Comparison of ENCODE assay signal across 8 mouse cellular contexts in the genomic region with DNA sequence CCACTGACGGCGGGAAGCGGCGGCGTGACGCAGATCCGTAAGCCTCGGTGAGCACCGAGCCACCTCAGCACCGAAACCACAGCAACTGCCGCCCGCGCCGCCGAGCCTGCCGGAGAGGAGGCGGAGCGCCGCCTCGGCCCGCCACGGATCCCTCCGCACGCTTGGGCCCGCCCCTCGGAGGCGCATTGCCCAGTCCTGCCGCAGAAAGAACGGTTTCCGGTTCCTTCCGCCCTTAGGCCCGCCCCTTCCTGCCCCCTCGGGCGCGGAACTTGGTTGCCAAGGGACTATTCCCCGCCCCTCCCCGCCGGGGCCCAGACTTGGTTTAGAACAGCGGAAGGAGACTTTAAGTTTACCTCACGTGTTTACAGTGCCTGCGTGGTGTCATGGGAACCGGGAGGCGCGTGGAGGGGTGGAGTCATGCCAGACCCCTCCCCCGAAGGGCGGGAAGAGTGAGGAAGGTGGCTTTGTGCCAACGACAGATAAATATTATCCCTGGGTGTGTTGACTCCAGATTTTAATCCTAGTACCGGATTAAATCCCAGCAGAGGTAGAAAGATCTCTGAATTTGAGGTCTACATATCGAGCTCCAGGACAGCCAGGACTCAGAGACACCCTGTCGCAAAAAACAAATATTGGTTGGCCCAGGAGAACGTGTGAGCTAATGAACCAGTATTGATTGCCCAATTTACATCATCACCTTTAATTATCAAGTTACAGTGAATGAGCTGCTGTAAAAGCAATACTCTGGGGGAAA. TPM values are rescaled to one million over a fixed set of nuclear protein-coding genes. Genes with fewer than 3 reads are reported as not detected.
DNase-seq lines count a peak whose midpoint lies in the region; ATAC-seq and TF ChIP-seq lines count a peak whose summit lies in the region.

A gene (minus strand): TSS at position 184 of the 754 bp plus-strand sequence.

- H3ac ChIP-seq in C2C12 (ENCODE audit: control insufficient read depth, insufficient read length, low read depth) (peak within 1 kb of the TSS; percentile 86), myocyte (ENCODE audit: control insufficient read depth, insufficient read length) (peak within 1 kb of the TSS; percentile 61)

- peak within 1 kb of the TSS; percentile 93 for H3K27ac ChIP-seq in heart, embryonic 11.5 days (ENCODE audit: low read depth, low read length)
- peak within 1 kb of the TSS; percentile 85 for H3K27ac ChIP-seq in kidney, embryonic 16.5 days (ENCODE audit: low read length)
- peak within 1 kb of the TSS; percentile 89 for H3K27ac ChIP-seq in liver, adult 2 months (replicated peaks; ENCODE audit: insufficient read depth, low read depth, low read length)

- H3K27me3 ChIP-seq in C2C12 (ENCODE audit: control insufficient read depth, insufficient read depth, insufficient read length) (no peaks in the 10 kb centered on the region), myocyte (ENCODE audit: control insufficient read depth, insufficient read depth, insufficient read length) (no peaks in the 10 kb centered on the region)
- no peaks in the 10 kb centered on the region for H3K27me3 ChIP-seq in erythroblast, embryonic 14.5 days (ENCODE audit: control insufficient read depth)
- no peaks in the 10 kb centered on the region for H3K27me3 ChIP-seq in heart, embryonic 11.5 days (ENCODE audit: control insufficient read depth, insufficient read depth, low read length)
- H3K27me3 ChIP-seq in kidney, embryonic 16.5 days (ENCODE audit: insufficient read depth, low read length), result no peaks in the 10 kb centered on the region
- H3K27me3 ChIP-seq in liver, adult 2 months (ENCODE audit: control insufficient read depth, insufficient read depth, low read length), result no peaks in the 10 kb centered on the region
- no peaks in the 10 kb centered on the region for H3K27me3 ChIP-seq in splenic B cell, adult 2 months (ENCODE audit: control insufficient read depth, insufficient read depth, low read length, poor library complexity, severe bottlenecking)

- peaks cover 49% of the 10 kb centered on the region for H3K4me1 ChIP-seq in erythroblast, embryonic 14.5 days (ENCODE audit: control insufficient read depth)
- H3K4me1 ChIP-seq in heart, embryonic 11.5 days (ENCODE audit: control insufficient read depth, insufficient read depth, low read length), result peaks cover 34% of the 10 kb centered on the region
- H3K4me1 ChIP-seq in kidney, embryonic 16.5 days (ENCODE audit: insufficient read depth, low read length), result peaks cover 25% of the 10 kb centered on the region
- H3K4me1 ChIP-seq in liver, adult 2 months (ENCODE audit: control insufficient read depth, insufficient read depth, low read length), result peaks cover 24% of the 10 kb centered on the region

- H3K36me3 ChIP-seq in C2C12 (ENCODE audit: control insufficient read depth, insufficient read depth), result no peaks in the 10 kb centered on the region
- H3K36me3 ChIP-seq in erythroblast, embryonic 14.5 days (ENCODE audit: control insufficient read depth), result peaks cover 2% of the 10 kb centered on the region
- H3K36me3 ChIP-seq in heart, embryonic 11.5 days (ENCODE audit: control insufficient read depth, insufficient read depth, low read length), result no peaks in the 10 kb centered on the region
- H3K36me3 ChIP-seq in kidney, embryonic 16.5 days (ENCODE audit: insufficient read depth, low read length), result no peaks in the 10 kb centered on the region
- H3K36me3 ChIP-seq in liver, adult 2 months (ENCODE audit: control insufficient read depth, insufficient read depth, low read length), result no peaks in the 10 kb centered on the region
- H3K36me3 ChIP-seq in myocyte (ENCODE audit: control insufficient read depth, insufficient read depth), result no peaks in the 10 kb centered on the region
- no peaks in the 10 kb centered on the region for H3K36me3 ChIP-seq in splenic B cell, adult 2 months (ENCODE audit: control insufficient read depth, insufficient read depth, low read length, poor library complexity, severe bottlenecking)

- DNase-seq in brain, embryonic 14.5 days (ENCODE audit: low read depth), result peak; percentile 100
- DNase-seq in liver, adult 2 months (ENCODE audit: extremely low read depth, low read depth, low spot score), result peak; percentile 93
- peak; percentile 99 for DNase-seq in splenic B cell, adult 2 months (ENCODE audit: low read depth, low spot score)

- H3K4me3 ChIP-seq in C2C12 (ENCODE audit: insufficient read depth, poor library complexity, severe bottlenecking) (peak within 1 kb of the TSS; percentile 87), myocyte (peak within 1 kb of the TSS; percentile 79)
- H3K4me3 ChIP-seq in erythroblast, embryonic 14.5 days (replicated peaks), result peak within 1 kb of the TSS; percentile 93
- H3K4me3 ChIP-seq in heart, embryonic 11.5 days (ENCODE audit: low read depth, low read length), result peak within 1 kb of the TSS; percentile 97
- peak within 1 kb of the TSS; percentile 77 for H3K4me3 ChIP-seq in kidney, embryonic 16.5 days (ENCODE audit: low read length)
- peak within 1 kb of the TSS; percentile 66 for H3K4me3 ChIP-seq in liver, adult 2 months (ENCODE audit: insufficient read depth, low read depth, low read length)

- H3K9me3 ChIP-seq in erythroblast, embryonic 14.5 days (ENCODE audit: control insufficient read depth, low read length), result no peaks in the 10 kb centered on the region
- no peaks in the 10 kb centered on the region for H3K9me3 ChIP-seq in heart, embryonic 11.5 days (replicated peaks; ENCODE audit: control insufficient read depth, low read length)
- no peaks in the 10 kb centered on the region for H3K9me3 ChIP-seq in kidney, embryonic 16.5 days (ENCODE audit: low read length)

- peak within 1 kb of the TSS; percentile 93 for H3K9ac ChIP-seq in heart, embryonic 11.5 days (ENCODE audit: low read depth, low read length)
- H3K9ac ChIP-seq in kidney, embryonic 16.5 days (replicated peaks; ENCODE audit: low read length), result peak within 1 kb of the TSS; percentile 80
- H3K9ac ChIP-seq in liver, adult 2 months (ENCODE audit: low read depth, low read length), result peak within 1 kb of the TSS; percentile 83

- TF ChIP-seq POLR2A in brain, embryonic 14.5 days (IDR thresholded peaks at IDR 0.05; ENCODE audit: borderline replicate concordance, extremely low read depth, insufficient read depth, insufficient read length, poor library complexity, severe bottlenecking), result peak; percentile 97
- peak; percentile 78 for TF ChIP-seq POLR2A in liver, adult 2 months (IDR thresholded peaks at IDR 0.05; ENCODE audit: extremely low read depth, insufficient read depth, low read length)
- TF ChIP-seq POLR2A in myocyte (IDR thresholded peaks at IDR 0.05; ENCODE audit: insufficient read length, low read depth), result peak; percentile 99

- peak; percentile 93 for ATAC-seq in heart, embryonic 11.5 days (replicated peaks; ENCODE audit: insufficient number of reproducible peaks, low FRiP score, low TSS enrichment)
- ATAC-seq in kidney, embryonic 16.5 days (ENCODE audit: low FRiP score, low TSS enrichment), result peak; percentile 99

- peak within 1 kb of the TSS; percentile 80 for H3K4me2 ChIP-seq in heart, embryonic 11.5 days
- H3K4me2 ChIP-seq in kidney, embryonic 16.5 days (replicated peaks; ENCODE audit: low read depth, low read length), result peak within 1 kb of the TSS; percentile 69
- peak within 1 kb of the TSS; percentile 93 for H3K4me2 ChIP-seq in myocyte (ENCODE audit: low read depth)

- H3K79me3 ChIP-seq in C2C12 (ENCODE audit: low read depth), result peaks cover 38% of the 10 kb centered on the region

- TF ChIP-seq CTCF in C2C12 (IDR thresholded peaks at IDR 0.05; ENCODE audit: control insufficient read depth, insufficient read depth, insufficient read length), result no peak
- TF ChIP-seq CTCF in brain, embryonic 14.5 days (IDR thresholded peaks at IDR 0.05; ENCODE audit: borderline replicate concordance, extremely low read depth, insufficient read depth, insufficient read length), result no peak
- TF ChIP-seq CTCF in liver, adult 2 months (IDR thresholded peaks at IDR 0.05; ENCODE audit: low read depth, low read length), result no peak

- 2% methylated on average over 39 of the region's 51 CpGs for WGBS in heart, embryonic 11.5 days (ENCODE audit: insufficient replicate concordance)
- under 1% methylated on average over 50 of the region's 51 CpGs for WGBS in kidney, embryonic 16.5 days
- under 1% methylated on average over 50 of the region's 51 CpGs for WGBS in liver, adult 2 months

- H3K79me2 ChIP-seq in C2C12 (ENCODE audit: control insufficient read depth, insufficient read depth), result peaks cover 47% of the 10 kb centered on the region
- H3K79me2 ChIP-seq in liver, adult 2 months (ENCODE audit: control insufficient read depth, insufficient read depth, low read length), result peaks cover 21% of the 10 kb centered on the region
- peaks cover 38% of the 10 kb centered on the region for H3K79me2 ChIP-seq in myocyte (ENCODE audit: control insufficient read depth, insufficient read depth)

TF ChIP-seq in C2C12, 6 proteins besides CTCF, POLR2A, EP300 and RAD21:
- no peak for TF ChIP-seq MYOG (IDR thresholded peaks at IDR 0.05; ENCODE audit: control insufficient read depth, extremely low read depth, insufficient read length)
- TF ChIP-seq USF1 (IDR thresholded peaks at IDR 0.05; ENCODE audit: low read depth), result peak; percentile 67
- TF ChIP-seq MAX (IDR thresholded peaks at IDR 0.05), result peak; percentile 80
TF ChIP-seq in C2C12: peak in this region for 2.

TF ChIP-seq in myocyte, 11 proteins besides CTCF, POLR2A, EP300 and RAD21 (continues in another document):
- no peak for TF ChIP-seq TCF3 (IDR thresholded peaks at IDR 0.05; ENCODE audit: insufficient read length, low read depth)
- TF ChIP-seq MAX (IDR thresholded peaks at IDR 0.05; ENCODE audit: low read depth), result peak; percentile 57
- TF ChIP-seq MYOG (IDR thresholded peaks at IDR 0.05; ENCODE audit: control insufficient read depth in 1 of 3, insufficient read depth in 1 of 3, insufficient read length in 2 of 3, low read depth in 2 of 3), result peak in 2 of 3 experiments; percentile 25 to 42
- no peak for TF ChIP-seq REST (IDR thresholded peaks at IDR 0.05; ENCODE audit: insufficient read depth, insufficient read length)
- TF ChIP-seq POLR2AphosphoS2 (IDR thresholded peaks at IDR 0.05; ENCODE audit: insufficient read length, low read depth), result peak; percentile 97
- TF ChIP-seq TCF12 (IDR thresholded peaks at IDR 0.05; ENCODE audit: insufficient read depth, poor library complexity, severe bottlenecking), result no peak
- TF ChIP-seq SRF (IDR thresholded peaks at IDR 0.05; ENCODE audit: control insufficient read depth, insufficient read length, low read depth), result peak; percentile 64
- peak in 2 of 3 experiments; percentile 22 to 38 for TF ChIP-seq MYOD1 (IDR thresholded peaks at IDR 0.05; ENCODE audit: control insufficient read depth in 1 of 3, insufficient read length in 2 of 3, low read depth in 2 of 3)

RNA-seq across cellular contexts. Expression of the gene that starts here (rescaled TPM):
- polyA plus RNA-seq in C2C12 (2012; fragmentation: generic; extraction: Trizol), result 45.0 TPM
- 100 and 150 TPM in 2 replicates for polyA plus RNA-seq in brain, embryonic 14.5 days (2012; rRNA removed)
- polyA plus RNA-seq in erythroblast, embryonic 14.5 days (2012), result 1.1 and 1.5 TPM in 2 replicates
- polyA plus RNA-seq in heart, embryonic 11.5 days (2014; fragmentation: Nextera tagmentation; extraction: Ambion mirVana), result 135 and 139 TPM in 2 replicates
- 145 and 147 TPM in 2 replicates for polyA plus RNA-seq in kidney, embryonic 16.5 days (2015; fragmentation: Nextera tagmentation; extraction: Ambion mirVana)
- total RNA-seq in liver, adult 2 months (2014; rRNA removed), result 39.6 and 47.1 TPM in 2 replicates
- 27.0 and 37.5 TPM in 2 replicates for polyA plus RNA-seq in liver, adult 2 months (2012; rRNA removed)
- 39.9 TPM for polyA plus RNA-seq in myocyte (2012; fragmentation: generic; extraction: Trizol)

Comparison
In these comparisons a context has a peak if more than half of its experiments do, and no peak if none do; other contexts are left out.
1. Peak in every context shown above with its lines: DNase-seq, ATAC-seq, H3K4me3 ChIP-seq and H3K27ac ChIP-seq.
2. RNA of the gene that starts here (polyA plus RNA-seq): 145 to 147 TPM in kidney, embryonic 16.5 days, 135 to 139 TPM in heart, embryonic 11.5 days, 100 to 150 TPM in brain, embryonic 14.5 days, 45.0 TPM in C2C12 (single experiment), 39.9 TPM in myocyte (single experiment) and 27.0 to 37.5 TPM in liver, adult 2 months; 1.1 to 1.5 TPM in erythroblast, embryonic 14.5 days; every median in the first group is over 10 times any median in the second.